Mouse (Mus musculus): ENCODE measurements around the gene Rpp21. TPM values are rescaled to one million over a fixed set of nuclear protein-coding genes. Genes with fewer than 3 reads are reported as not detected.

Rpp21 gene
- polyA plus RNA-seq, 1 experiment from 2014 or later = 95.8 TPM

Other genes starting within 250 kb of the Rpp21 start
- 3.0 and 3.2 TPM in 2 replicates for gene H2-T24, start 237.5 kb downstream of the Rpp21 start, polyA plus RNA-seq (2016; fragmentation: Nextera tagmentation; extraction: Ambion mirVana)
- gene H2-T23, start 225.2 kb downstream of the Rpp21 start, polyA plus RNA-seq (2016; fragmentation: Nextera tagmentation; extraction: Ambion mirVana) = 4.2 and 6.4 TPM in 2 replicates
- gene H2-T22, start 215.3 kb downstream of the Rpp21 start, polyA plus RNA-seq (2016; fragmentation: Nextera tagmentation; extraction: Ambion mirVana) = 14.0 and 15.4 TPM in 2 replicates
- not detected in 2 replicates for gene Gm6034, start 215.1 kb downstream of the Rpp21 start, polyA plus RNA-seq (2016; fragmentation: Nextera tagmentation; extraction: Ambion mirVana)
- gene Gm11127, start 199.7 kb downstream of the Rpp21 start, polyA plus RNA-seq (2016; fragmentation: Nextera tagmentation; extraction: Ambion mirVana) = not detected in 2 replicates
- gene Gm19684, start 136.4 kb downstream of the Rpp21 start, polyA plus RNA-seq (2016; fragmentation: Nextera tagmentation; extraction: Ambion mirVana) = not detected in 2 replicates
- gene Gm7030, start 128.6 kb downstream of the Rpp21 start, polyA plus RNA-seq (2016; fragmentation: Nextera tagmentation; extraction: Ambion mirVana) = not detected in 2 replicates
- gene Gm8909, start 89.5 kb downstream of the Rpp21 start, polyA plus RNA-seq (2016; fragmentation: Nextera tagmentation; extraction: Ambion mirVana) = not detected in 2 replicates
- gene H2-T3, start 67.8 kb downstream of the Rpp21 start, polyA plus RNA-seq (2016; fragmentation: Nextera tagmentation; extraction: Ambion mirVana) = not detected in 2 replicates
- gene Trim39, start 14.2 kb upstream of the Rpp21 start, polyA plus RNA-seq (2016; fragmentation: Nextera tagmentation; extraction: Ambion mirVana) = 23.5 and 23.6 TPM in 2 replicates
- not detected in 2 replicates for gene H2-M10.2, start 28.4 kb upstream of the Rpp21 start, polyA plus RNA-seq (2016; fragmentation: Nextera tagmentation; extraction: Ambion mirVana)
- not detected in 2 replicates for gene H2-M10.1, start 68.1 kb upstream of the Rpp21 start, polyA plus RNA-seq (2016; fragmentation: Nextera tagmentation; extraction: Ambion mirVana)
- gene H2-M10.3, start 110.3 kb upstream of the Rpp21 start, polyA plus RNA-seq (2016; fragmentation: Nextera tagmentation; extraction: Ambion mirVana) = not detected in 2 replicates
- not detected in 2 replicates for gene H2-M10.4, start 204.3 kb upstream of the Rpp21 start, polyA plus RNA-seq (2016; fragmentation: Nextera tagmentation; extraction: Ambion mirVana)

Measured in limb, embryonic 12.5 days (tissue).